Mouse (Mus musculus): ENCODE results near the gene Rassf8. TPM values are rescaled to one million over a fixed set of nuclear protein-coding genes. Genes with fewer than 3 reads are reported as not detected.

Gene Rassf8
- polyA plus RNA-seq, 1 experiment from 2014 or later, result 4.5 TPM

GRCm38 (mm10) chr6:145722596-145722995, 24.0 kb upstream of the Rassf8 start:
- H3K4me2 ChIP-seq (ENCODE audit: low read depth), result no peak overlapping the region
- 80% methylated on average over 7 of the region's 7 CpGs for WGBS
- no peaks in the 10 kb centered on the region for H3K4me1 ChIP-seq (ENCODE audit: control insufficient read depth, insufficient read depth, low read length)
- no peaks in the 10 kb centered on the region for H3K27me3 ChIP-seq (ENCODE audit: control insufficient read depth, insufficient read depth, low read length)
- ATAC-seq (ENCODE audit: insufficient read depth, low FRiP score, low TSS enrichment), result no peak
- no peak overlapping the region for H3K9ac ChIP-seq (ENCODE audit: low read length)
- no peak for DNase-seq (ENCODE audit: low spot score)
- H3K4me3 ChIP-seq (ENCODE audit: low read depth, low read length), result no peak overlapping the region
- H3K36me3 ChIP-seq (ENCODE audit: control insufficient read depth, insufficient read depth, low read length), result no peaks in the 10 kb centered on the region
- H3K27ac ChIP-seq (ENCODE audit: low read depth, low read length), result no peak overlapping the region
- H3K9me3 ChIP-seq (ENCODE audit: control insufficient read depth, low read length), result no peaks in the 10 kb centered on the region

GRCm38 (mm10) chr6:145723131-145723863, 23.3 kb upstream of the Rassf8 start:
- Histone ChIP-seq H3K4me3 (ENCODE audit: low read depth, low read length) (no peak overlapping the region), H3K36me3 (ENCODE audit: control insufficient read depth, insufficient read depth, low read length) (no peaks in the 10 kb centered on the region), H3K4me2 (ENCODE audit: low read depth) (no peak overlapping the region), H3K9ac (ENCODE audit: low read length) (no peak overlapping the region), H3K9me3 (ENCODE audit: control insufficient read depth, low read length) (no peaks in the 10 kb centered on the region), H3K4me1 (ENCODE audit: control insufficient read depth, insufficient read depth, low read length) (no peaks in the 10 kb centered on the region), H3K27ac (ENCODE audit: low read depth, low read length) (no peak overlapping the region), H3K27me3 (ENCODE audit: control insufficient read depth, insufficient read depth, low read length) (no peaks in the 10 kb centered on the region)
- 81% methylated on average over 13 of the region's 13 CpGs for WGBS
- DNase-seq (ENCODE audit: low spot score) (no peak), ATAC-seq (ENCODE audit: insufficient read depth, low FRiP score, low TSS enrichment) (no peak)

GRCm38 (mm10) chr6:145725849-145726248, 20.7 kb upstream of the Rassf8 start:
- H3K4me1 ChIP-seq (ENCODE audit: control insufficient read depth, insufficient read depth, low read length), result no peaks in the 10 kb centered on the region
- ATAC-seq (ENCODE audit: insufficient read depth, low FRiP score, low TSS enrichment) (no peak), DNase-seq (ENCODE audit: low spot score) (no peak)
- no peak overlapping the region for H3K4me2 ChIP-seq (ENCODE audit: low read depth)
- H3K4me3 ChIP-seq (ENCODE audit: low read depth, low read length), result no peak overlapping the region
- no peak overlapping the region for H3K27ac ChIP-seq (ENCODE audit: low read depth, low read length)
- 83% methylated on average over 10 of the region's 10 CpGs for WGBS
- H3K36me3 ChIP-seq (ENCODE audit: control insufficient read depth, insufficient read depth, low read length), result no peaks in the 10 kb centered on the region
- H3K9ac ChIP-seq (ENCODE audit: low read length), result no peak overlapping the region
- H3K9me3 ChIP-seq (ENCODE audit: control insufficient read depth, low read length), result no peaks in the 10 kb centered on the region
- H3K27me3 ChIP-seq (ENCODE audit: control insufficient read depth, insufficient read depth, low read length), result no peaks in the 10 kb centered on the region

GRCm38 (mm10) chr6:145726986-145727385, 19.6 kb upstream of the Rassf8 start:
- no peaks in the 10 kb centered on the region for H3K36me3 ChIP-seq (ENCODE audit: control insufficient read depth, insufficient read depth, low read length)
- no peak overlapping the region for H3K4me2 ChIP-seq (ENCODE audit: low read depth)
- no peak for ATAC-seq (ENCODE audit: insufficient read depth, low FRiP score, low TSS enrichment)
- no peak overlapping the region for H3K27ac ChIP-seq (ENCODE audit: low read depth, low read length)
- H3K4me3 ChIP-seq (ENCODE audit: low read depth, low read length), result no peak overlapping the region
- H3K4me1 ChIP-seq (ENCODE audit: control insufficient read depth, insufficient read depth, low read length), result no peaks in the 10 kb centered on the region
- no peaks in the 10 kb centered on the region for H3K27me3 ChIP-seq (ENCODE audit: control insufficient read depth, insufficient read depth, low read length)
- no peak for DNase-seq (ENCODE audit: low spot score)
- H3K9me3 ChIP-seq (ENCODE audit: control insufficient read depth, low read length), result no peaks in the 10 kb centered on the region
- H3K9ac ChIP-seq (ENCODE audit: low read length), result no peak overlapping the region
- WGBS, result 41% methylated on average over 5 of the region's 5 CpGs

GRCm38 (mm10) chr6:145732868-145733267, 13.7 kb upstream of the Rassf8 start:
- Histone ChIP-seq H3K27me3 (ENCODE audit: control insufficient read depth, insufficient read depth, low read length) (no peaks in the 10 kb centered on the region), H3K27ac (ENCODE audit: low read depth, low read length) (no peak overlapping the region), H3K36me3 (ENCODE audit: control insufficient read depth, insufficient read depth, low read length) (no peaks in the 10 kb centered on the region), H3K9ac (ENCODE audit: low read length) (no peak overlapping the region), H3K4me3 (ENCODE audit: low read depth, low read length) (no peak overlapping the region), H3K9me3 (ENCODE audit: control insufficient read depth, low read length) (no peaks in the 10 kb centered on the region), H3K4me1 (ENCODE audit: control insufficient read depth, insufficient read depth, low read length) (no peaks in the 10 kb centered on the region), H3K4me2 (ENCODE audit: low read depth) (no peak overlapping the region)
- DNase-seq (ENCODE audit: low spot score) (no peak), ATAC-seq (ENCODE audit: insufficient read depth, low FRiP score, low TSS enrichment) (no peak)
- 69% methylated on average over 5 of the region's 5 CpGs for WGBS

GRCm38 (mm10) chr6:145733276-145733675, 13.3 kb upstream of the Rassf8 start:
- WGBS, result 64% methylated on average over 4 of the region's 4 CpGs
- ATAC-seq (ENCODE audit: insufficient read depth, low FRiP score, low TSS enrichment), result no peak
- H3K4me1 ChIP-seq (ENCODE audit: control insufficient read depth, insufficient read depth, low read length), result no peaks in the 10 kb centered on the region

DNA sequence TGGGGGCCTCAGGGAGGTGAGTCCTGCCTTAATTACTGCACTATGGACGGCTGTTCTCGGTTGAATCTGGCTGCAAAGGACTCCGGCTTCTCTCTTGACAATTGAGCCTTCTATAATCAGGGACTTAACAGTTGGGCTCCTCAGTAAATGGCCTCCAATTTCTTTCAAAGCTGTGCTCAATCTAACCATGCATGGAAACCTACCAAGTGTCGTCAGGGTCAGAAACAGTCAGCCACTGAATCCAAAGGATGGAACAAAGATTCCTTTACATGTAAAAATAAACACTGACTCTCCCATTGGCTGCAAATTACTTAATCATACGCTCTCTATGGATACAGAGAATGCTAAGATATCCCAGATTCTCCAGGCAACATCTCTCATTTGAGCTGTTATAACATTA, 12.6 kb upstream of the Rassf8 start:
- no peaks in the 10 kb centered on the region for H3K27me3 ChIP-seq (ENCODE audit: control insufficient read depth, insufficient read depth, low read length)
- DNase-seq (ENCODE audit: low spot score) (no peak), ATAC-seq (ENCODE audit: insufficient read depth, low FRiP score, low TSS enrichment) (no peak)
- no peak overlapping the region for H3K9ac ChIP-seq (ENCODE audit: low read length)
- no peaks in the 10 kb centered on the region for H3K4me1 ChIP-seq (ENCODE audit: control insufficient read depth, insufficient read depth, low read length)
- H3K9me3 ChIP-seq (ENCODE audit: control insufficient read depth, low read length), result no peaks in the 10 kb centered on the region
- no peaks in the 10 kb centered on the region for H3K36me3 ChIP-seq (ENCODE audit: control insufficient read depth, insufficient read depth, low read length)
- H3K4me3 ChIP-seq (ENCODE audit: low read depth, low read length), result no peak overlapping the region
- 44% methylated on average over 5 of the region's 5 CpGs for WGBS
- no peak overlapping the region for H3K4me2 ChIP-seq (ENCODE audit: low read depth)
- H3K27ac ChIP-seq (ENCODE audit: low read depth, low read length), result no peak overlapping the region

More at GRCm38 (mm10) chr6:145733276-145733675, 13.3 kb upstream of the Rassf8 start:
- Histone ChIP-seq H3K4me2 (ENCODE audit: low read depth) (no peak overlapping the region), H3K9ac (ENCODE audit: low read length) (no peak overlapping the region), H3K36me3 (ENCODE audit: control insufficient read depth, insufficient read depth, low read length) (no peaks in the 10 kb centered on the region), H3K27ac (ENCODE audit: low read depth, low read length) (no peak overlapping the region), H3K9me3 (ENCODE audit: control insufficient read depth, low read length) (no peaks in the 10 kb centered on the region), H3K27me3 (ENCODE audit: control insufficient read depth, insufficient read depth, low read length) (no peaks in the 10 kb centered on the region), H3K4me3 (ENCODE audit: low read depth, low read length) (no peak overlapping the region)
- no peak for DNase-seq (ENCODE audit: low spot score)

DNA sequence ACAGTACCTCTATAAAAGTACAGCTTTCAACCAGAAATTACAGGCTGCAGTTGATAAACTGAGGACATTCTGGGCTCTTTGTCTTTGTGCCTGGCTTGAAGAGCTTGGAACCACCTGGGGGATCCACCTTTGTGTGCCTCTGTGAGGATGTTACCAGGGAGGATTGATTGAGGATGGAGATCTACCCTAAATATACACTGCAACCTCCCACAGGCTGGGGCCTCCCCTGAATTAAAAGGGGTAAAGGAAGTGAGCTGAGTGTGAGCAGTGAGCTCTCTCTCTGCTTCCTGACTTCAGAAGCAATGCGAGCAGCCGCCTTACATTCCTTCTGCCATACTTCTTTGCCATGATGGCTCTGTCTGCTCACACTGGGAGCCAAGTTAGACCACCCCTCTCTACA, 10.4 kb upstream of the Rassf8 start:
- ATAC-seq (ENCODE audit: insufficient read depth, low FRiP score, low TSS enrichment), result no peak
- Histone ChIP-seq H3K9ac (ENCODE audit: low read length) (no peak overlapping the region), H3K9me3 (ENCODE audit: control insufficient read depth, low read length) (no peaks in the 10 kb centered on the region), H3K4me2 (ENCODE audit: low read depth) (no peak overlapping the region), H3K4me3 (ENCODE audit: low read depth, low read length) (no peak overlapping the region), H3K27me3 (ENCODE audit: control insufficient read depth, insufficient read depth, low read length) (no peaks in the 10 kb centered on the region), H3K27ac (ENCODE audit: low read depth, low read length) (no peak overlapping the region), H3K4me1 (ENCODE audit: control insufficient read depth, insufficient read depth, low read length) (no peaks in the 10 kb centered on the region), H3K36me3 (ENCODE audit: control insufficient read depth, insufficient read depth, low read length) (no peaks in the 10 kb centered on the region)
- no peak for DNase-seq (ENCODE audit: low spot score)
- WGBS, result 84% methylated on average over 2 of the region's 2 CpGs

DNA sequence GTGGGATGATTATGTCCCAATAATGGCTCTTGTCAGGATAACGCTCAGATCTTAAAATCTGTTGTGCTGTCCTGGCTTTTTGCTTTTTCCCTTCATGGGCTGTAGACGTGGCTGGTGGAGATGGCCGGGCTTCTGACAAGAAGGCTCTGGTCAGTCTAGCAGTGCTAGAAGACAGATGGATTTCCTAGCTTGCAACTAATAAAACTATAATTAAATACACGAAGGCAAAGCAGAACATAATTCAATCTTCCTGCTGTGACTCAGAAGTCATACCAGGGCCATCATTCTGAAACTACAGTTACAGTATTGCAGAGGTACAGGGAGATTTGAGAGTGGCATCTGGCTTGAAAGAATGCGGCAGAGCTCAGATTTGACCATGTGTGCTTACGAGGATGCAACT, 7.3 kb upstream of the Rassf8 start:
- Histone ChIP-seq H3K27ac (ENCODE audit: low read depth, low read length) (no peak overlapping the region), H3K27me3 (ENCODE audit: control insufficient read depth, insufficient read depth, low read length) (no peaks in the 10 kb centered on the region), H3K4me2 (ENCODE audit: low read depth) (no peak overlapping the region), H3K4me3 (ENCODE audit: low read depth, low read length) (no peak overlapping the region), H3K9me3 (ENCODE audit: control insufficient read depth, low read length) (no peaks in the 10 kb centered on the region), H3K4me1 (ENCODE audit: control insufficient read depth, insufficient read depth, low read length) (no peaks in the 10 kb centered on the region), H3K9ac (ENCODE audit: low read length) (no peak overlapping the region), H3K36me3 (ENCODE audit: control insufficient read depth, insufficient read depth, low read length) (no peaks in the 10 kb centered on the region)
- WGBS, result 83% methylated on average over 6 of the region's 6 CpGs
- ATAC-seq (ENCODE audit: insufficient read depth, low FRiP score, low TSS enrichment) (no peak), DNase-seq (ENCODE audit: low spot score) (no peak)

Data from neural tube, embryonic 11.5 days (tissue).